Mouse (Mus musculus): ENCODE measurements around the gene Nlrp4f. TPM values are rescaled to one million over a fixed set of nuclear protein-coding genes. Genes with fewer than 3 reads are reported as not detected.

The Nlrp4f gene
- polyA plus RNA-seq (2015; fragmentation: Nextera tagmentation; extraction: Ambion mirVana) = not detected in 2 replicates

DNA sequence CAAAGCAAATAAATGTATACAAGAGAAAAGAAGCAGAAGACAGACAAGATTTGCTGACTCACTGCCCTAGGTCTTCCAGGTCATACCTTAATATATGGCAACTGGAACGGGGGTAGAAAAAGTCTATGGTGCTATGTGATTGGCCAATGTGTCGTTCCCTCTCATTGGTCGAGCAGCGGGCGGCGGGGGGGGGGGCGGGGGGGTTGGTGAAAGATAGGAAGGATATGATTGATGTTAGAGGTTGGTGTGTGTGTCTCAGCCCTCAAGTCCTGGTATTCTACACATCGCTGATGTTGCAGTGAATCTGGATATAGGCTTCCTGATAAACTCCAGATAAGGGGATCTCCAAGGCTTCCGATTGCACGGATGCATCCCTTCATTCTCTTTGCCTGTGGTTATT, at the start of gene Nlrp4f:
Gene Nlrp4f, minus strand, starts transcription at position 101 of the 400 bp plus-strand sequence.

DNA sequence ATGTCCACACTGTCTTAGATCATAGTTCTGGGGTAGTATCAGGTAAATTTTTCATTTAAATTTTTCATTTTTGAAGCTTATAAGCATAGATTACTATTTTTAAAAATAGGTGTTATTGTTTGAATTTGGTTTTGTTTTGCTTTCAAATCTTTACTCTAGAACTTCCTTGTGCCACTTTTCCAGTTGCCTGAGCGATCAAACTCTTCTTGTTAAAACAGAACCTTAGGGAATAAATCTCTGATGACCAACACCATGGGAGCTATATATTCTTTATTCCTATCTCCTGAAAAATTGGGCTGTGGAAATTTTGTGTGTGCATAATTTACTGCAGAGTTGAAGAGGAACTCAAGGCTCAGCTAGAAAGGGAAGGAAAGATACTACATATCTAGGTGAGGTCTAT, 55.8 kb downstream of the Nlrp4f start, which contains the start of gene Olfr466:
Gene Olfr466, plus strand, starts transcription at position 301 of the 400 bp plus-strand sequence.

DNA sequence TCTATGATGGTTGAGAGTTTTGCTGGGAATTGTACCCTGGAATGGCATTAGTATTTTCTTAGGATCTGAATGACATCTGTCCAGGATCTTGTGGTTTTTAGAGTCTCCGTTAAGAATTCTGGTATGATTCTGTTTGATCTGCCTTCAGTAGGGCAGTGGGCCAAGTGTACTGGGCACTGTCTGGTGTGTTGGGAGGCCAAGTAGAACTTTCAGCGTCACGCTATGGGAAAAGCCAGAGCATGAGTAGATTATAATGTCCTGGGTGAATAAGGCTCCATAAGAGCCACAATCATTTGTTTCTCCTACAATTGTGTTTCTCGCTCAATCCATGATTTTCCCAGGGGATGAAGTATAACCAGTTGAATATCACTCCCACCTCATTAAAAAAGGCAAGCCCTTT, 68.0 kb downstream of the Nlrp4f start, which contains the start of gene Olfr465-ps1:
Gene Olfr465-ps1, plus strand, starts transcription at position 301 of the 400 bp plus-strand sequence.

Other genes starting within 250 kb of the Nlrp4f start
- gene Spata31d1c, start 172.9 kb downstream of the Nlrp4f start, polyA plus RNA-seq (2015; fragmentation: Nextera tagmentation; extraction: Ambion mirVana) = not detected in 2 replicates
- gene Prss47, start 153.2 kb downstream of the Nlrp4f start, polyA plus RNA-seq (2015; fragmentation: Nextera tagmentation; extraction: Ambion mirVana) = not detected in 2 replicates
- 31.7 and 39.1 TPM in 2 replicates for gene Mfsd14b, start 93.0 kb downstream of the Nlrp4f start, polyA plus RNA-seq (2015; fragmentation: Nextera tagmentation; extraction: Ambion mirVana)
- not detected in 2 replicates for gene Olfr465-ps1, start 67.9 kb downstream of the Nlrp4f start, polyA plus RNA-seq (2015; fragmentation: Nextera tagmentation; extraction: Ambion mirVana)
- gene Olfr466, start 55.7 kb downstream of the Nlrp4f start, polyA plus RNA-seq (2015; fragmentation: Nextera tagmentation; extraction: Ambion mirVana) = not detected in 2 replicates
- gene Gm10775, start 53.6 kb upstream of the Nlrp4f start, polyA plus RNA-seq (2015; fragmentation: Nextera tagmentation; extraction: Ambion mirVana) = not detected in 2 replicates
- gene Zfp369, start 72.8 kb upstream of the Nlrp4f start, polyA plus RNA-seq (2015; fragmentation: Nextera tagmentation; extraction: Ambion mirVana) = 4.2 and 4.9 TPM in 2 replicates